Mouse (Mus musculus) heart, postnatal 0 days (tissue): ENCODE results near the gene Gm5244. TPM values are rescaled to one million over a fixed set of nuclear protein-coding genes. Genes with fewer than 3 reads are reported as not detected.

ENCODE experiments used
- ATAC-seq: fragments of 200-750 bp; cut with Nextera tagmentation; 2 replicates; pipeline ENCODE4 v1.8.0; 2017; ENCODE audit warnings: low read depth, moderate number of reproducible peaks, moderate library complexity; ENCODE audit not compliant: insufficient read depth
- DNase-seq: peaks from one replicate; pipeline ENCODE4 v3.0.0-alpha.2; 2016; ENCODE audit warnings: low spot score
- H3K27ac ChIP-seq: fragments of 300-500 bp; sonication (generic); 2 replicates; pipeline ENCODE4 v1.5.1; 2014; ENCODE audit warnings: low read depth, mild to moderate bottlenecking
- H3K27me3 ChIP-seq: fragments of 300-500 bp; sonication (generic); 2 replicates; pipeline ENCODE4 v1.6.1; 2014; ENCODE audit warnings: low read length, mixed read lengths; ENCODE audit not compliant: control insufficient read depth, insufficient read depth
- H3K36me3 ChIP-seq: fragments of 300-500 bp; sonication (generic); replicated peaks from 2 replicates; pipeline ENCODE4 v1.6.1; 2014; ENCODE audit warnings: low read length, mixed read lengths; ENCODE audit not compliant: control insufficient read depth, insufficient read depth
- H3K4me1 ChIP-seq: fragments of 300-500 bp; sonication (generic); 2 replicates; pipeline ENCODE4 v1.6.1; 2014; ENCODE audit warnings: antibody characterized with exemption; ENCODE audit not compliant: control insufficient read depth, insufficient read depth
- H3K4me2 ChIP-seq: fragments of 300-500 bp; sonication (generic); 2 replicates; pipeline ENCODE4 v1.6.1; 2014; ENCODE audit warnings: low read depth, mild to moderate bottlenecking, low read length, moderate library complexity
- H3K4me3 ChIP-seq: fragments of 300-500 bp; sonication (generic); 2 replicates; pipeline ENCODE4 v1.5.1; 2014; ENCODE audit warnings: low read depth, low read length
- H3K9ac ChIP-seq: fragments of 300-500 bp; sonication (generic); replicated peaks from 2 replicates; pipeline ENCODE4 v1.6.1; 2014; ENCODE audit warnings: low read depth, low read length, mixed read lengths
- H3K9me3 ChIP-seq: fragments of 300-500 bp; sonication (generic); replicated peaks from 2 replicates; pipeline ENCODE4 v1.6.1; 2016; ENCODE audit warnings: low read length; ENCODE audit not compliant: control insufficient read depth
- CTCF ChIP-seq: IDR thresholded peaks from 2 replicates; pipeline ENCODE4 v1.5.1; 2016; ENCODE audit warnings: antibody characterized with exemption, control low read depth, low read depth
- EP300 ChIP-seq: IDR thresholded peaks from 2 replicates; pipeline ENCODE4 v1.6.1; 2016; ENCODE audit warnings: antibody characterized with exemption, low read depth
- WGBS: fragments of 180-500 bp; shearing (Covaris S2); extraction: QIAGEN DNeasy Blood & Tissue Kit; methylation state at CpG from one replicate; pipeline ENCODE4 v1.1.7; 2014; 5-methylcytosine and 5-hydroxymethylcytosine counted together
- polyA plus RNA-seq: library from polyadenylated mRNA; unstranded; fragments of >200 nt; fragmentation: Nextera tagmentation; extraction: Ambion mirVana; gene quantifications from 2 replicates; pipeline ENCODE4 v1.2.1, GENCODE M21; 2015
- total RNA-seq: library from RNA; depleted of rRNA; stranded (reverse); fragments of >200 nt; gene quantifications from 2 replicates; pipeline ENCODE4 v1.2.3, GENCODE M21; 2014; ENCODE audit warnings: low replicate concordance

Gene Gm5244
- total and polyA plus RNA-seq, 2 experiments from 2014 or later = not detected

- H3K9me3 ChIP-seq = no peaks in the 10 kb centered on the region
- no peak overlapping the region for H3K4me2 ChIP-seq
- 71% methylated on average over 3 of the region's 3 CpGs for WGBS
- no peak for TF ChIP-seq CTCF
- no peak for TF ChIP-seq EP300
- no peaks in the 10 kb centered on the region for H3K36me3 ChIP-seq
- no peak for DNase-seq
- no peaks in the 10 kb centered on the region for H3K27me3 ChIP-seq
- no peak overlapping the region for H3K4me3 ChIP-seq
- H3K9ac ChIP-seq = no peak overlapping the region
- no peak for ATAC-seq
- no peaks in the 10 kb centered on the region for H3K4me1 ChIP-seq
- H3K27ac ChIP-seq = no peak overlapping the region
Measured at GRCm38 (mm10) chr19:12802830-12803229, 43.7 kb upstream of the Gm5244 start.

GRCm38 (mm10) chr19:12804237-12804636, 42.2 kb upstream of the Gm5244 start:
- TF ChIP-seq CTCF = no peak
- TF ChIP-seq EP300 = no peak
- DNase-seq = no peak
- Histone ChIP-seq H3K9me3 (no peaks in the 10 kb centered on the region), H3K27me3 (no peaks in the 10 kb centered on the region), H3K36me3 (no peaks in the 10 kb centered on the region), H3K4me1 (no peaks in the 10 kb centered on the region), H3K4me3 (no peak overlapping the region), H3K9ac (no peak overlapping the region), H3K27ac (no peak overlapping the region), H3K4me2 (no peak overlapping the region)
- ATAC-seq = no peak
- WGBS = 71% methylated on average over 1 of the region's 1 CpGs

DNA sequence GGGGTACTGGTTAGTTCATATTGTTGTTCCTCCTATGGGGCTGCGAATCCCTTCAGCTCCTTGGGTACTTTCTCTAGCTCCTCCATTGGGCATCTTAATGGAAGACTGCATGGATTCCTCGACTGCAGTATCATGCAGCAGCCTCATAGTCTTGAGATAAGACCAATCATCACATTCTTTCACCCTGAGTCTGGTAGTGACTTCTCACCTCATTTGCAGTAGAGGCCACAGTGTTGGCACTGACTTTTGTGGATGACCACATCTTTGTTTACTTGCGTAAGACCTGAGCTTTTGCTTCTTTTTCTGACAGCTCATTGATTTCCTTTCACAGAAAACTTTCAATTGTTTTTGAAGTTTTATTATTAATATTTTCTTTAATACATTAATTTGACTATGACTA, 40.8 kb upstream of the Gm5244 start:
- 61% methylated on average over 3 of the region's 3 CpGs for WGBS
- Histone ChIP-seq H3K27me3 (no peaks in the 10 kb centered on the region), H3K4me2 (no peak overlapping the region), H3K36me3 (no peaks in the 10 kb centered on the region), H3K9me3 (no peaks in the 10 kb centered on the region), H3K27ac (no peak overlapping the region), H3K4me3 (no peak overlapping the region), H3K9ac (no peak overlapping the region), H3K4me1 (no peaks in the 10 kb centered on the region)
- no peak for DNase-seq
- ATAC-seq = no peak
- TF ChIP-seq CTCF (no peak), EP300 (no peak)

- no peak overlapping the region for H3K4me3 ChIP-seq
- no peak overlapping the region for H3K4me2 ChIP-seq
- H3K4me1 ChIP-seq = no peaks in the 10 kb centered on the region
- DNase-seq (no peak), ATAC-seq (no peak)
- 64% methylated on average over 2 of the region's 2 CpGs for WGBS
- no peaks in the 10 kb centered on the region for H3K27me3 ChIP-seq
- no peak overlapping the region for H3K9ac ChIP-seq
- H3K27ac ChIP-seq = no peak overlapping the region
- H3K9me3 ChIP-seq = no peaks in the 10 kb centered on the region
- no peaks in the 10 kb centered on the region for H3K36me3 ChIP-seq
- no peak for TF ChIP-seq CTCF
- no peak for TF ChIP-seq EP300
Measured at GRCm38 (mm10) chr19:12806214-12806613, 40.3 kb upstream of the Gm5244 start.

DNA sequence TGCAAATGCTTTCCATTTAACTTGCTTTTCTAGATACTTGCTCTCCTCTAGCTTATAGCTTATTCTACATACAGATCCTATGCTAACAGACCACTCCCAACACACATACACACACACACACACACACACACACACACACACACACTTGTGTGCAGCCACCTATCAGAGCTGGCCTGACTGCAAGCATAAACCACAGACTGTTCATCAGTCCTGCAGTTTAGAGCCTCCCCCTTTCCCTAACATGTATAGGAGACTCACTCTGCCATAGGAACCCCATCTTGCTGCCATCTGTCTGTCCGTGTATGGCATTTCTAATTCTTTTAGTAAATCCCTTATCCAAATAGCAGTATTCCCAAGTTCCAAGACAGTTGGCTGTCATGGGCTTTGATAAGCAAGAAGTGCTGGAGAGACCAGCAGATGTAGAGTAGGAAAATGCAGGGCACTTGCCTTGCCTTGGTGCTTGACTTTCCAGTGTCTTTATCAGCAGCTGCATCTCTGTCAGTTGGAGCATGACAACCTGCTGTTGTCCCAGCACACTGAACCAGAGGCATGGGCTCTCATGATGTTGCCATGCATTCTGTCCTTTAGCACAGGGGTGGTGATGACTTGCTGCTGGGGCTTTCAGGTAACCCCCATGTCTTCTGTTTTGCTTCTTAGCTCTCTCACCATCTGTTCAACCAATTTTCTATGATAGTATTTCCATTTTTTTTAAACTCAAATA, 33.7 kb upstream of the Gm5244 start:
- no peak overlapping the region for H3K27ac ChIP-seq
- 41% methylated on average over 1 of the region's 1 CpGs for WGBS
- ATAC-seq = no peak

DNA sequence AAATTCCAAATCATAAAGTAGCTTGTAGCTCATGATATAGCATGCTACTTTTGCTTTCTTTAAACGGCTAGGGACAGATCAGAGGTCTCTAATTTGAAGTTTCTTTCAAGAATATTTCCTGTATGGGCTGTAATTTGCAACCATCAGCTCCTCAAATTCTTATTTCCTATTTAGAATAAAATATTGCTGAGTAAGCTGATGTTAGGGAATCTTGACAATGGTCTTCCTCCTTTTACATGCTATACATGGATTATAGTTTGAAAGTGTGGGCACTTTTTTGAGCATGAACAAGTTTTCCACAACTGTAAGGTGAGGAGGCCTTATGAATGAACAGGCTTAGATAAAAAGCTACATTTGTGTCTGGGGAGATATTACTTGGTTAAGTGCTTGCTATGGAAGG, 32.6 kb upstream of the Gm5244 start:
- Histone ChIP-seq H3K4me2 (no peak overlapping the region), H3K27me3 (no peaks in the 10 kb centered on the region), H3K27ac (no peak overlapping the region), H3K9me3 (no peaks in the 10 kb centered on the region), H3K9ac (no peak overlapping the region), H3K4me3 (no peak overlapping the region), H3K4me1 (no peaks in the 10 kb centered on the region), H3K36me3 (no peaks in the 10 kb centered on the region)
- DNase-seq (no peak), ATAC-seq (no peak)
- WGBS = 68% methylated on average over 1 of the region's 1 CpGs
- TF ChIP-seq CTCF (no peak), EP300 (no peak)

More for the DNA sequence above, 33.7 kb upstream of the Gm5244 start:
- H3K9me3 ChIP-seq = no peaks in the 10 kb centered on the region
- DNase-seq = no peak
- H3K27me3 ChIP-seq = no peaks in the 10 kb centered on the region
- no peaks in the 10 kb centered on the region for H3K4me1 ChIP-seq
- TF ChIP-seq EP300 = no peak
- no peak for TF ChIP-seq CTCF
- no peak overlapping the region for H3K4me3 ChIP-seq
- H3K36me3 ChIP-seq = no peaks in the 10 kb centered on the region
- no peak overlapping the region for H3K4me2 ChIP-seq
- no peak overlapping the region for H3K9ac ChIP-seq
